Mouse (Mus musculus): Measurements from ENCODE around the gene Ephx1.

DNA sequence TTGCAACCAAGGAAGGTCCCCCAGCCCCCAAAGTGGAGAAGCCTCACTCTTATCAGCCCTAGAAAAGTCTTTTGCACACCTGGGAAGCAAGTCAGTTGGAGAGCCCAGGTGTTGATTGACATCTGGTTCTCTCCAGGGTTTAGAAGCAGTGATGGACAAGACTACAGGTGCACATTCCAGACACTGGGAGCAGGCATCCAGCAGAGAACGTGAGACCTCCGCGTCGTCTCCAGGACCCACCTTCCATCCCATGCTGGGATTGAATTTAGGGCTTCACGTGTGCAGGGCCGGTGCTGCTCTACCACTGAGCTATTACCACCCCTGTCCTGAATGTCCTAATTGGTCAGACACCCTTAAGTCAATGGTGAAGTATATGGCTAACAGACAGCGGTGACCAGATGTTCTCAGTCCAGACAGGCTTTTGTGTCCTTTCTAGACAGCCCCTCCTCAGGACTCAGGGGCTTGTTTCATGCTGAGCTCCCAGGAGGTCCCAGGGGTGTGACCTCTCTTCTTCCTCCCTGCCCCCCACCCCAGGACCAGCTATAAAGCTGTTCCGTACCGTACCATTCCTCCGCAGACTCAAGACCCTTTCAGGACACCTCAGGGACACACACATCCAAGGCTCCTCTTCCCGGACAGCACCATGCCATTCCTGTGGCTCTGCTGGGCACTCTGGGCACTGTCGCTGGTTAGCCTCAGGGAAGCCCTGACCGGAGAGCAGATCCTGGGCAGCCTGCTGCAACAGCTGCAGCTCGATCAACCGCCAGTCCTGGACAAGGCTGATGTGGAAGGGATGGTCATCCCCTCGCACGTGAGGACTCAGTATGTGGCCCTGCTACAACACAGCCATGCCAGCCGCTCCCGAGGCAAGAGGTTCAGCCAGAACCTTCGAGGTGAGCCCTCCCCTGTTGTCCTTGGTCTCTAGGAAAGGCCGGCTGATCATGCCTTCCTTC lies 86.0 kb downstream of the Ephx1 start, which contains the start of gene Lefty1:
- TF ChIP-seq POLR2A (IDR thresholded peaks at IDR 0.05; ENCODE audit: control insufficient read depth, low read depth, low read length) = no peak
- TF ChIP-seq CTCF (IDR thresholded peaks at IDR 0.05; ENCODE audit: control insufficient read depth, insufficient read depth, insufficient replicate concordance, low read depth, low read length) = no peak
